23 mouse cellular contexts compared by ENCODE assay signal in genomic region chr19:36098916-36099315, GRCm38 (mm10). TPM values are rescaled to one million over a fixed set of nuclear protein-coding genes. Genes with fewer than 3 reads are reported as not detected.
DNase-seq lines count a peak whose midpoint lies in the region; ATAC-seq and TF ChIP-seq lines count a peak whose summit lies in the region.
"Had no signal": no experiment of that assay in that cellular context is flagged by ENCODE, and none has a peak within 500 bp of the region (broad histone marks: within the 10 kb centered on the region; RNA-seq: fewer than 3 reads in every experiment).

No protein-coding gene starts in this region.

- H3K9ac ChIP-seq in kidney, postnatal 0 days (ENCODE audit: low read depth, low read length), result no peak overlapping the region
- H3K9ac ChIP-seq in kidney, embryonic 14.5 days (ENCODE audit: low read depth, low read length), result no peak overlapping the region

- H3K4me3 ChIP-seq in heart, embryonic 10.5 days, result no peak overlapping the region
- no peak overlapping the region for H3K4me3 ChIP-seq in kidney, postnatal 0 days (replicated peaks; ENCODE audit: low read depth, low read length)
- H3K4me3 ChIP-seq in kidney, embryonic 14.5 days (ENCODE audit: low read length), result no peak overlapping the region

- peaks cover 77% of the 10 kb centered on the region for H3K36me3 ChIP-seq in heart, embryonic 10.5 days
- H3K36me3 ChIP-seq in kidney, postnatal 0 days (ENCODE audit: insufficient read depth, low read length), result peaks cover 38% of the 10 kb centered on the region
- H3K36me3 ChIP-seq in kidney, embryonic 14.5 days (ENCODE audit: control insufficient read depth, insufficient read depth, low read length), result peaks cover 71% of the 10 kb centered on the region

- H3K9me3 ChIP-seq in heart, embryonic 10.5 days, result no peaks in the 10 kb centered on the region
- H3K9me3 ChIP-seq in kidney, postnatal 0 days (replicated peaks; ENCODE audit: low read length), result no peaks in the 10 kb centered on the region
- no peaks in the 10 kb centered on the region for H3K9me3 ChIP-seq in kidney, embryonic 14.5 days (ENCODE audit: control insufficient read depth, low read length)
- H3K9me3 ChIP-seq: G1E had no signal

- ATAC-seq in frontal cortex, adult (ENCODE audit: low TSS enrichment), result peak; percentile 93
- ATAC-seq in kidney, postnatal 0 days (replicated peaks; ENCODE audit: low FRiP score, low read depth), result no peak
- ATAC-seq in kidney, embryonic 14.5 days (ENCODE audit: low FRiP score, low TSS enrichment), result no peak
- ATAC-seq: activated CD4-positive, CD25-positive, alpha-beta regulatory T cell, adult 4 months; CD4-positive, CD25-positive, alpha-beta regulatory T cell, adult 4 months; Patski had no signal

- no peak for DNase-seq in frontal cortex, postnatal 14 days (ENCODE audit: low spot score in 2 of 2)
- peak; percentile 49 for DNase-seq in heart, adult 11 months
- no peak for DNase-seq in heart, embryonic 10.5 days (ENCODE audit: low spot score)
- peak; percentile 53 for DNase-seq in kidney, postnatal 0 days (ENCODE audit: low spot score)
- DNase-seq in brain, adult 2 months (ENCODE audit: low read depth, low spot score), result peak; percentile 49
- DNase-seq in lung, postnatal 25 days (ENCODE audit: low spot score), result no peak
- DNase-seq: adrenal gland, adult 2 months; adrenal gland, adult 8-10 months; adrenal gland, postnatal 10 days; adrenal gland, postnatal 14 days; adrenal gland, postnatal 25 days; adrenal gland, postnatal 36 days; B cell, adult 2 months; cerebellum, adult 11 months; cerebellum, adult 11-12 months; cerebellum, adult 18-20 months had no signal

- no peak for TF ChIP-seq CTCF in kidney, postnatal 0 days (IDR thresholded peaks at IDR 0.05; ENCODE audit: low read depth)

- H3K27me3 ChIP-seq in heart, embryonic 10.5 days (ENCODE audit: insufficient read depth, poor library complexity, severe bottlenecking), result no peaks in the 10 kb centered on the region
- H3K27me3 ChIP-seq in kidney, postnatal 0 days (ENCODE audit: insufficient read depth, low read length), result no peaks in the 10 kb centered on the region
- no peaks in the 10 kb centered on the region for H3K27me3 ChIP-seq in kidney, embryonic 14.5 days (ENCODE audit: control insufficient read depth, insufficient read depth, low read length)
- H3K27me3 ChIP-seq: CH12.LX, Patski had no signal

- H3K4me2 ChIP-seq in kidney, postnatal 0 days (ENCODE audit: low read length), result no peak overlapping the region
- H3K4me2 ChIP-seq in kidney, embryonic 14.5 days (replicated peaks; ENCODE audit: low read depth, low read length), result no peak overlapping the region

- no peaks in the 10 kb centered on the region for H3K4me1 ChIP-seq in heart, embryonic 10.5 days
- H3K4me1 ChIP-seq in kidney, postnatal 0 days (replicated peaks; ENCODE audit: insufficient read depth, low read length), result no peaks in the 10 kb centered on the region
- H3K4me1 ChIP-seq in kidney, embryonic 14.5 days (ENCODE audit: control insufficient read depth, insufficient read depth, low read length), result no peaks in the 10 kb centered on the region

- H3K27ac ChIP-seq in heart, embryonic 10.5 days, result no peak overlapping the region
- no peak overlapping the region for H3K27ac ChIP-seq in kidney, postnatal 0 days
- no peak overlapping the region for H3K27ac ChIP-seq in kidney, embryonic 14.5 days (ENCODE audit: low read depth, low read length)

- 90% methylated on average over 7 of the region's 7 CpGs for WGBS in heart, embryonic 10.5 days
- 64% methylated on average over 7 of the region's 7 CpGs for WGBS in kidney, postnatal 0 days
- WGBS in kidney, embryonic 14.5 days, result 64% methylated on average over 7 of the region's 7 CpGs

RNA-seq across cellular contexts. Expression of gene Rpp30, which starts 15.4 kb away (rescaled TPM):
- 61.1 and 72.2 TPM in 2 replicates for polyA plus RNA-seq in heart, embryonic 10.5 days (2016; fragmentation: Nextera tagmentation; extraction: Ambion mirVana)
- polyA plus RNA-seq in kidney, postnatal 0 days (2015; fragmentation: Nextera tagmentation; extraction: Ambion mirVana), result 66.3 and 67.3 TPM in 2 replicates
- 89.3 and 104 TPM in 2 replicates for polyA plus RNA-seq in kidney, embryonic 14.5 days (2014; fragmentation: Nextera tagmentation; extraction: Ambion mirVana)

RNA-seq across cellular contexts. Expression of gene Ankrd1, which starts 21.0 kb away (rescaled TPM):
- 212 and 390 TPM in 2 replicates for polyA plus RNA-seq in heart, embryonic 10.5 days (2016; fragmentation: Nextera tagmentation; extraction: Ambion mirVana)
- polyA plus RNA-seq in kidney, postnatal 0 days (2015; fragmentation: Nextera tagmentation; extraction: Ambion mirVana), result 0.66 and 0.83 TPM in 2 replicates
- polyA plus RNA-seq in kidney, embryonic 14.5 days (2014; fragmentation: Nextera tagmentation; extraction: Ambion mirVana), result 0.17 and 0.23 TPM in 2 replicates
- polyA plus RNA-seq: activated CD4-positive, CD25-positive, alpha-beta regulatory T cell, adult 4 months; adrenal gland, adult 2 months; CD4-positive, CD25-positive, alpha-beta regulatory T cell, adult 4 months; G1E had no signal

RNA-seq across cellular contexts. Expression of gene Htr7, which starts 41.6 kb away (rescaled TPM):
- polyA plus RNA-seq in heart, embryonic 10.5 days (2016; fragmentation: Nextera tagmentation; extraction: Ambion mirVana), result not detected in 2 replicates
- 0.05 and 0.08 TPM in 2 replicates for polyA plus RNA-seq in kidney, postnatal 0 days (2015; fragmentation: Nextera tagmentation; extraction: Ambion mirVana)
- 0.20 TPM in 1 of 2 replicates, not detected in the other for polyA plus RNA-seq in kidney, embryonic 14.5 days (2014; fragmentation: Nextera tagmentation; extraction: Ambion mirVana)
- polyA plus RNA-seq: activated CD4-positive, CD25-positive, alpha-beta regulatory T cell, adult 4 months; CD4-positive, CD25-positive, alpha-beta regulatory T cell, adult 4 months; G1E; Patski had no signal

Comparison
In these comparisons a context has a peak if more than half of its experiments do, and no peak if none do; other contexts are left out.
1. DNase-seq: peak in heart, adult 11 months (single experiment), kidney, postnatal 0 days (single experiment) and brain, adult 2 months (single experiment); none in frontal cortex, postnatal 14 days (0 of 2), heart, embryonic 10.5 days (single experiment) and lung, postnatal 25 days (single experiment).
2. RNA of gene Ankrd1, which starts 21.0 kb away (polyA plus RNA-seq): 212 to 390 TPM in heart, embryonic 10.5 days; 0.66 to 0.83 TPM in kidney, postnatal 0 days and 0.17 to 0.23 TPM in kidney, embryonic 14.5 days; every median in the first group is over 100 times any median in the second.